Mouse (Mus musculus) forebrain, embryonic 16.5 days (tissue): ENCODE measurements at regions not wholly inside any gene's neighbourhood (a gene's known extent, or its start where the extent isn't known, plus 50 kb on each side); places are given as distances from the start of the nearest gene placed in this dataset.

Experiments used
- ATAC-seq: fragments of 200-750 bp; cut with Nextera tagmentation; 2 replicates; pipeline ENCODE4 v1.8.0; 2017; ENCODE audit warnings: mild to moderate bottlenecking, moderate library complexity
- H3K27ac ChIP-seq: fragments of 300-500 bp; sonication (generic); 2 replicates; pipeline ENCODE4 v1.5.1; 2014; ENCODE audit warnings: low read length, control low read depth
- H3K27me3 ChIP-seq: fragments of 300-500 bp; sonication (generic); replicated peaks from 2 replicates; pipeline ENCODE4 v1.6.1; 2014; ENCODE audit warnings: low read length; ENCODE audit not compliant: control insufficient read depth, insufficient read depth
- H3K36me3 ChIP-seq: fragments of 300-500 bp; sonication (generic); 2 replicates; pipeline ENCODE4 v1.6.1; 2014; ENCODE audit not compliant: control insufficient read depth, insufficient read depth
- H3K4me1 ChIP-seq: fragments of 300-500 bp; sonication (generic); replicated peaks from 2 replicates; pipeline ENCODE4 v1.6.1; 2014; ENCODE audit warnings: low read length; ENCODE audit not compliant: control insufficient read depth, insufficient read depth
- H3K4me2 ChIP-seq: fragments of 300-500 bp; sonication (generic); 2 replicates; pipeline ENCODE4 v1.6.1; 2014; ENCODE audit warnings: mild to moderate bottlenecking, low read length, control low read depth
- H3K4me3 ChIP-seq: fragments of 300-500 bp; sonication (generic); replicated peaks from 2 replicates; pipeline ENCODE4 v1.5.1; 2014; ENCODE audit warnings: mild to moderate bottlenecking, low read length, control low read depth
- H3K9ac ChIP-seq: fragments of 300-500 bp; sonication (generic); replicated peaks from 2 replicates; pipeline ENCODE4 v1.6.1; 2014; ENCODE audit warnings: low read depth, low read length, control low read depth
- H3K9me3 ChIP-seq: fragments of 300-500 bp; sonication (generic); 2 replicates; pipeline ENCODE4 v1.6.1; 2016; ENCODE audit warnings: low read length; ENCODE audit not compliant: control insufficient read depth
- WGBS: fragments of 180-500 bp; shearing (Covaris S2); extraction: QIAGEN DNeasy Blood & Tissue Kit; methylation state at CpG from one replicate; pipeline ENCODE4 v1.1.7; 2014; 5-methylcytosine and 5-hydroxymethylcytosine counted together

- WGBS = 59% methylated on average over 16 of the region's 16 CpGs
- H3K9me3 ChIP-seq = no peaks in the 10 kb centered on the region
- no peaks in the 10 kb centered on the region for H3K27me3 ChIP-seq
- H3K27ac ChIP-seq = no peak overlapping the region
- no peak for ATAC-seq
- H3K4me3 ChIP-seq = no peak overlapping the region
- no peak overlapping the region for H3K4me2 ChIP-seq
- peaks cover 10% of the 10 kb centered on the region for H3K4me1 ChIP-seq
- H3K36me3 ChIP-seq = no peaks in the 10 kb centered on the region
- no peak overlapping the region for H3K9ac ChIP-seq
Measured at GRCm38 (mm10) chr4:135002091-135002925, 71.6 kb downstream of the Syf2 start.

DNA sequence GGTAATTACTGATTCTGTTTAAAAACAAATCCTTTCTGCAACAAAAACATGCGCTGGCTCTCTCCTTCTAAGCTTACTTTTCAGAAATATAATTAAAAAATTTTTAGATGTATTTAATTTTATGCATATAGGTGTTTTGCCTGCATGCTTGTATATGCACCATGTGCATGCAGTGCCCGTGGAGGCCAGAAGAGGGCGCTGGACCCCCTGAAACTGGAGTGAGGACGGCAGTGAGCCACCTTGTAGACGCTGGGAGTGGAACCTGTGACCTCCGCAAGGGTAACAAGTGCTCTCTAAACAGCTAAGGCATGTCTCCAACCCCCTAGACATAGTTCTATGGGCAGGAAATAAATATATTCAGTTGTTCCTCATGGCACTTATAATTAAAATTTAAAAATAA lies 80.7 kb downstream of the Syf2 start:
- Histone ChIP-seq H3K4me2 (no peak overlapping the region), H3K36me3 (no peaks in the 10 kb centered on the region), H3K9ac (no peak overlapping the region), H3K27ac (no peak overlapping the region), H3K4me3 (no peak overlapping the region), H3K9me3 (peaks cover 4% of the 10 kb centered on the region; the same call in 1 of the 2 replicates), H3K27me3 (no peaks in the 10 kb centered on the region), H3K4me1 (no peaks in the 10 kb centered on the region)
- no peak for ATAC-seq
- 79% methylated on average over 6 of the region's 6 CpGs for WGBS

DNA sequence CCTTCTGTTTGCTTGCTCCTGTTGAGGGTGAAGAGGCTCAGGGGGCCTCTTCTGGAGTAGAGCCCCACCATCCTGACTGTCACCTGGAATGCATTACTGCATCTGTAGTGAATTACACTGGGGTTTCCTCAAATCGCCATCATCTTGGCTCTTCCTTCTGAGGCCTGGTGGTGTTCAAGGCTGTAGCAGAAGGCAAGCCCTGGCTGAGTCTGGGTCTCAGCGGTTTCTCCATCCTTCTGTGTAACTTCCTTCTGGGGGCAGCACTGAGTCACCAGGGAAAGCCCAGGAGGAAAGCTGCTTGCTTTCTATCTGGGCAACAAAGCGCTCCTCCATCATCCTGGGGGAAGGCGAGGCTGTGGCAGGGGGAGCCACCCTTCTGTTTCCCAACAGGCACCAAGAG lies 82.2 kb downstream of the Syf2 start:
- no peak overlapping the region for H3K4me3 ChIP-seq
- WGBS = 78% methylated on average over 4 of the region's 4 CpGs
- H3K9ac ChIP-seq = no peak overlapping the region
- no peaks in the 10 kb centered on the region for H3K4me1 ChIP-seq
- H3K27me3 ChIP-seq = no peaks in the 10 kb centered on the region
- peaks cover 4% of the 10 kb centered on the region; the same call in 1 of the 2 replicates for H3K9me3 ChIP-seq
- no peaks in the 10 kb centered on the region for H3K36me3 ChIP-seq
- no peak overlapping the region for H3K4me2 ChIP-seq
- ATAC-seq = no peak
- H3K27ac ChIP-seq = no peak overlapping the region

DNA sequence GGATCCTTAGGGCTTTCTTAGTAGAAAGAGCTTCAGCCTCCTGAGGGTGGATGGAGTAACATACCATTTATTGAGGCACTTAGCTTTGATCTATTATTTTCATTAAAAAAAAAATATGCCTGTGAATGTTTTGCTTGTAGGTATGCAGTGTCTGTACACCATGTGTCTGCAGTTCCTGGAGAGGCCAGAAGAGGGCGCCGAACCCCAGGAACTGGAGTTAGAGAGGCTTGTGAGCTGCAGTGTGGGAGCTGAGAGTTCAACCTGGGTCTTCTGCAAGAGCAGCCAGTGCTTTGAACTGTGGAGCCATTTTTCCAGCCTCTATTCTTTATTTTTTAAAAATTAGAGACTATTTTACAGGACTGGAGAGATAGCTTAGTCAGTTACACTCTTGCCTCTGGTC lies 83.2 kb downstream of the Syf2 start:
- H3K9ac ChIP-seq = no peak overlapping the region
- H3K9me3 ChIP-seq = peaks cover 4% of the 10 kb centered on the region; the same call in 1 of the 2 replicates
- no peak overlapping the region for H3K27ac ChIP-seq
- no peaks in the 10 kb centered on the region for H3K4me1 ChIP-seq
- H3K4me2 ChIP-seq = no peak overlapping the region
- H3K36me3 ChIP-seq = no peaks in the 10 kb centered on the region
- WGBS = 50% methylated on average over 2 of the region's 2 CpGs
- no peaks in the 10 kb centered on the region for H3K27me3 ChIP-seq
- ATAC-seq = no peak
- H3K4me3 ChIP-seq = no peak overlapping the region

DNA sequence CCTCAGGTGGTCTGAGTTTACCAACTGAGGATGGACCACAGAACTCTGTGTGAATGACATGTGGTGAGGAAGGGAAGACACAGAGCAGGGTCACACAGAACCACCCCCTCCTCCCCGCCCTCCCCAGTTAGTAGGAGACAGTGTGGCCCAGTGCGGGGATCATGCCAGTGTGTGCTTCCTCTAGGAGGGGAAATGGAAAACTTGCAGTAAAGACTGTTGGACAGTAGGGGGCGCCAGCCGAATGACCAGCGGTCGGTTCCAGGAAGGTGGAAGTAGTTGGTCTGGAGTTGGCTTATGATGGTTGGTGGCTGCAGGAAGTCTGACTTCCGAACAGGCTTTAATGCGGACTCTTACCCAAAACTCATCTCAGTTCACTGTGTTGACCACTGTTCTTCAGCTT lies 87.3 kb downstream of the Syf2 start:
- Histone ChIP-seq H3K27ac (no peak overlapping the region), H3K4me3 (no peak overlapping the region), H3K27me3 (no peaks in the 10 kb centered on the region), H3K4me1 (no peaks in the 10 kb centered on the region), H3K36me3 (no peaks in the 10 kb centered on the region), H3K4me2 (no peak overlapping the region), H3K9me3 (peaks cover 4% of the 10 kb centered on the region; the same call in 1 of the 2 replicates), H3K9ac (no peak overlapping the region)
- ATAC-seq = no peak
- 22% methylated on average over 8 of the region's 8 CpGs for WGBS

- Histone ChIP-seq H3K4me1 (no peaks in the 10 kb centered on the region), H3K27me3 (no peaks in the 10 kb centered on the region), H3K4me3 (no peak overlapping the region), H3K9me3 (no peaks in the 10 kb centered on the region), H3K4me2 (no peak overlapping the region), H3K9ac (no peak overlapping the region), H3K27ac (no peak overlapping the region), H3K36me3 (no peaks in the 10 kb centered on the region)
- ATAC-seq = no peak
- WGBS = 51% methylated on average over 2 of the region's 2 CpGs
Measured at GRCm38 (mm10) chr4:135019120-135019519, 88.4 kb downstream of the Syf2 start.

DNA sequence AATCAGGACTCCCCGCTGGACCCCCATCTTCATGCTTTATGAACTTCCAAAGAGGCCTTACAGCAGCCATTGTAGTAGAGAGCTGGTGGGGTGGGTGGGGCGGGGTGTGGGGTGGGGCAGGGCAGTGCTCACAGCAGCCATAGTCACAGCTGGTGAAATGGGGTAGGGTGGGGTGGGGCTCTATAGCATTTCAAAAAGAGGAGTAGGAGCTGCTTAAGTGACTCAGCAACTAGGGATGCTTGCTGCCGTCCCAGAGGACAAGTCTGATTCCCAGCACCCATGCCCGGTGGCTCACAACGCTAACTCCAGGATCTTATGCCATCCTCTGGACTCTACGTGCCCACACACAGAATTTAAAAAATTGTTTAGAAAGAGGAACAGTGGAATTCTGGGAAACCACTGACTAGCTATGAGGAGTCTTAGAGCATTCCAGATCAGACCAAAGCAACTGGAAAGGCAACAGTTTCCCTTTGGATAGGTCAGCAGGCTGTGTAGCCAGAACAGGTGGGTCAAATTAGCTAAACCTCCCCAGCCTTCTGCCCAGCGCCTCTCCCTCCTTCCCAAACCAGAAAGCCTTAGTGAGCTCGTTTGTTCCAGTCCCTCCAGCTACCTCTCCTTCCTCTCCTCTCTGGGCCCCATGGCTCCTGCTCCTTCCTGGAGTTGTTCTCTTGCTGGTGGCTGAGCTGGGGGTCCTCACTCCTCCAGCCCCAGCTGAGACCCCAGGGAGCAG lies 89.7 kb downstream of the Syf2 start:
- Histone ChIP-seq H3K36me3 (no peaks in the 10 kb centered on the region), H3K27ac (no peak overlapping the region), H3K9ac (no peak overlapping the region), H3K4me3 (no peak overlapping the region), H3K27me3 (no peaks in the 10 kb centered on the region), H3K4me2 (no peak overlapping the region), H3K9me3 (no peaks in the 10 kb centered on the region), H3K4me1 (no peaks in the 10 kb centered on the region)
- ATAC-seq = no peak
- 81% methylated on average over 8 of the region's 8 CpGs for WGBS

- ATAC-seq = no peak
- H3K36me3 ChIP-seq = no peaks in the 10 kb centered on the region
- H3K9me3 ChIP-seq = no peaks in the 10 kb centered on the region
- no peak overlapping the region for H3K27ac ChIP-seq
- H3K4me1 ChIP-seq = no peaks in the 10 kb centered on the region
- no peak overlapping the region for H3K4me3 ChIP-seq
- 98% methylated on average over 5 of the region's 5 CpGs for WGBS
- no peak overlapping the region for H3K4me2 ChIP-seq
- H3K9ac ChIP-seq = no peak overlapping the region
- no peaks in the 10 kb centered on the region for H3K27me3 ChIP-seq
Measured at GRCm38 (mm10) chr4:135023200-135023599, 92.5 kb downstream of the Syf2 start.

DNA sequence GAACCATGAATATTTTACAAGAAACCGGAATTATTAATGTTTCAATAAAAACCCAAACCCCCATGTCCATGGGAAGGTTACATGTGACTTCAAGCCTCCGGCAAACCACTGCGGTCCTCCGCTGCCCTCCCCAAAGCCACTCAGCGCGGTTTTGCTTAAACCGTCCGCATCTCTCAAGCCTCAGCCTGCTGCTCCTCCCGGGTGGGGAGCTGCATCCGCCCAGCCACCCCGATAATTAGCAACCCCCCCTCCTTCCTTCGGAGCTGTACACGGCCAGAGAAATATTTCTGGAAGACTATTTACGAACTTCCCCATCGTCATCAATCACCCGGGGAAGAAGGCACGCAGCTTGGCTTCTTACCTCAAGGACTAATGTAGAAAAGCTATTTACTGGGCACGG lies 94.7 kb upstream of the Runx3 start:
- Histone ChIP-seq H3K4me2 (no peak overlapping the region), H3K36me3 (no peaks in the 10 kb centered on the region), H3K27me3 (no peaks in the 10 kb centered on the region), H3K27ac (no peak overlapping the region), H3K9ac (no peak overlapping the region), H3K4me1 (no peaks in the 10 kb centered on the region), H3K4me3 (no peak overlapping the region), H3K9me3 (no peaks in the 10 kb centered on the region)
- whole genome bisulfite sequencing = 79% methylated on average over 18 of the region's 18 CpGs
- no peak for ATAC-seq
